Mouse (Mus musculus): ENCODE data around the gene Slc25a5. TPM values are rescaled to one million over a fixed set of nuclear protein-coding genes. Genes with fewer than 3 reads are reported as not detected.

The Slc25a5 gene
- polyA plus RNA-seq, 1 experiment from 2014 or later, result 827 TPM

DNA sequence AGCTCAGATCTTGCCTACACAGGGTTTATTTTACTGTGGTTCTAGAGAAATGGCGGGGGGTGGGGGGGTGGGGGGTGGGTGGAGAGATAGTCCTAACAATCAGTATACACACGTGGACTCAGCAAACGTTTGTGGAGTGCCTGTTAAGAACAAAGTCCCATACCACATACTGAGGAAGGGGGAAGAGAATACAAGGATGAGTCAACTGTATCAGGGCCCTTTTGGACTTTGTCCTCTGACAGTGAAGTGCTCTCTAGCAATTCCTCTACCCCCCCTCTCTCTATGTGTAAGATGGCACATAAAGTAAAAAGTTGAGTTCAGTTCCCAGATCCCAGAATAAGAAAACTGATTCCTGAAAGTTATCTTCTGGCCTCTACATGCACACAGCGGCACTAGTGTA lies 24.1 kb downstream of the Slc25a5 start:
- no peak overlapping the region for H3K27ac ChIP-seq (ENCODE audit: low read depth)
- ATAC-seq (replicated peaks; ENCODE audit: low FRiP score, low TSS enrichment, low read depth), result no peak; the same call in 1 of the 2 replicates
- WGBS, result 56% methylated on average over 4 of the region's 4 CpGs

DNA sequence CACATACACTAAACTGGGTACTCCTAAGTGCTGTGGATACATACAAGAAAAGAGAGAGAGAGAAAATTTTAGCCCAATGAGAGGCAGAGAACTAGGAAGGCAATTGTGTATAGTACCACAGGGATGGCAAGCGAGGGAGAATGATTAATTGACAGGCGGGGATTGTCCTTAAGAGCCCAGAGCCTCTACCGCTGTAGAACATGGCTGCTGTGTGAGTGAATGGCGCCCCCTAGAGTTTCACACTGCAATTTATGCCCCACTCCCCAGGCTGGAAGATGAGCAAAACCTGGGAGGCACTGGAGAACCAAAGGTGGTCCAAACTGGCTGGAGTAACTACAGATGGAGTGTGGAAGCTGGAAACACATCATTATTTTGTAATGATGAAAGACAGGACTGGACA lies 24.8 kb downstream of the Slc25a5 start:
- Histone ChIP-seq H3K36me3 (ENCODE audit: control insufficient read depth, insufficient read depth, low read length) (no peaks in the 10 kb centered on the region), H3K4me1 (replicated peaks; ENCODE audit: control insufficient read depth, insufficient read depth, low read length) (no peaks in the 10 kb centered on the region; the same call in 1 of the 2 replicates), H3K4me2 (ENCODE audit: low read length) (no peak overlapping the region), H3K27ac (ENCODE audit: low read depth) (no peak overlapping the region), H3K4me3 (ENCODE audit: low read depth, low read length) (no peak overlapping the region), H3K9me3 (ENCODE audit: control insufficient read depth, low read length) (no peaks in the 10 kb centered on the region), H3K27me3 (replicated peaks; ENCODE audit: control insufficient read depth, insufficient read depth, low read length) (no peaks in the 10 kb centered on the region), H3K9ac (ENCODE audit: low read length) (no peak overlapping the region)
- WGBS, result 13% methylated on average over 4 of the region's 4 CpGs
- ATAC-seq (replicated peaks; ENCODE audit: low FRiP score, low TSS enrichment, low read depth) (0 out of 2 replicates have a peak, but pooled peaks have one; percentile 56), DNase-seq (ENCODE audit: low spot score) (no peak)

More for the DNA sequence above, 24.1 kb downstream of the Slc25a5 start:
- no peak overlapping the region for H3K4me3 ChIP-seq (ENCODE audit: low read depth, low read length)
- H3K4me1 ChIP-seq (replicated peaks; ENCODE audit: control insufficient read depth, insufficient read depth, low read length), result no peaks in the 10 kb centered on the region; the same call in 1 of the 2 replicates
- no peaks in the 10 kb centered on the region for H3K9me3 ChIP-seq (ENCODE audit: control insufficient read depth, low read length)
- no peak overlapping the region for H3K4me2 ChIP-seq (ENCODE audit: low read length)
- H3K27me3 ChIP-seq (replicated peaks; ENCODE audit: control insufficient read depth, insufficient read depth, low read length), result no peaks in the 10 kb centered on the region
- H3K36me3 ChIP-seq (ENCODE audit: control insufficient read depth, insufficient read depth, low read length), result no peaks in the 10 kb centered on the region
- DNase-seq (ENCODE audit: low spot score), result no peak
- no peak overlapping the region for H3K9ac ChIP-seq (ENCODE audit: low read length)

DNA sequence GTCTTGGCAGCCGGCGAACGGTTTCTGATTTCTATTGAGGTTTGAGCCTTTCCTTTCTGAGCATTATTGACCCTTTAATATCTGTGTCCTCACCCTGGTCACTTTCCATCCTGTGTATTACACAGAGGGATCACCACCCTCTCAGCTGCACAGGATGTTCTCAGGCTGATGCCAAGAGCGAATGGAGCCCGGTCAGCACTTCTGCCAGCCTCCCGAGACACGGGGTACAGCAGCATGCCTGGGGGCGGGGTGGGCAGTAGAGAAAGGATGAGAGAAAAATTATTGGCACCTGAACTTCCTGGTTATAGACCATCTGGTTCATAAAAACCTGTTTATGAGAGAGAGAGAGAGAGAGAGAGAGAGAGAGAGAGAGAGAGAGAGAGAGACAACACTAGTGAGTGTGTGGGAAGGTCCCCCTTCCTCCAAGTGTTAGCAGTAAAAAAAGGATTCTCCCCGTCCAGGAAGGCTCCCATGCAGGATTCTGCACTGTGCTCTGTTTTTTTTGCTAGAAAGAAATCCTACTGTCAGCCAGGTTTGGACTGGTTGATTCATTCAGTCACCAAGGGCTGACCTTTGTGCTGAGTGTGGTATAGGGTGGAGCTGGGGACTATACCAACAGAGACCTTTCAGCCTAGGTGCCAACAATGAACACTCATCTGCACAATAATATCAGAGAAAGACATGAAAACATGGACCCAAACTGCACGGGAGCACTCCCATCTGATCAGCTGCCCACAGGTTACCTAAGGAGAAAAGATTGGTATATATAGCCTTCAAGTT lies 28.7 kb downstream of the Slc25a5 start:
- DNase-seq (ENCODE audit: low spot score), result no peak
- Histone ChIP-seq H3K4me1 (replicated peaks; ENCODE audit: control insufficient read depth, insufficient read depth, low read length) (no peaks in the 10 kb centered on the region), H3K4me3 (ENCODE audit: low read depth, low read length) (no peak overlapping the region), H3K27me3 (replicated peaks; ENCODE audit: control insufficient read depth, insufficient read depth, low read length) (no peaks in the 10 kb centered on the region), H3K36me3 (ENCODE audit: control insufficient read depth, insufficient read depth, low read length) (no peaks in the 10 kb centered on the region), H3K9ac (ENCODE audit: low read length) (no peak overlapping the region), H3K9me3 (ENCODE audit: control insufficient read depth, low read length) (no peaks in the 10 kb centered on the region), H3K4me2 (ENCODE audit: low read length) (no peak overlapping the region), H3K27ac (ENCODE audit: low read depth) (no peak overlapping the region)
- 85% methylated on average over 10 of the region's 10 CpGs for WGBS
- no peak for ATAC-seq (replicated peaks; ENCODE audit: low FRiP score, low TSS enrichment, low read depth)

GRCm38 (mm10) chrX:36825032-36825431 lies 29.6 kb downstream of the Slc25a5 start:
- DNase-seq (ENCODE audit: low spot score) (no peak), ATAC-seq (replicated peaks; ENCODE audit: low FRiP score, low TSS enrichment, low read depth) (no peak)
- Histone ChIP-seq H3K4me1 (replicated peaks; ENCODE audit: control insufficient read depth, insufficient read depth, low read length) (no peaks in the 10 kb centered on the region), H3K27me3 (replicated peaks; ENCODE audit: control insufficient read depth, insufficient read depth, low read length) (no peaks in the 10 kb centered on the region), H3K9me3 (ENCODE audit: control insufficient read depth, low read length) (no peaks in the 10 kb centered on the region), H3K4me3 (ENCODE audit: low read depth, low read length) (no peak overlapping the region), H3K36me3 (ENCODE audit: control insufficient read depth, insufficient read depth, low read length) (no peaks in the 10 kb centered on the region), H3K4me2 (ENCODE audit: low read length) (no peak overlapping the region), H3K27ac (ENCODE audit: low read depth) (no peak overlapping the region), H3K9ac (ENCODE audit: low read length) (no peak overlapping the region)
- 62% methylated on average over 2 of the region's 2 CpGs for WGBS

DNA sequence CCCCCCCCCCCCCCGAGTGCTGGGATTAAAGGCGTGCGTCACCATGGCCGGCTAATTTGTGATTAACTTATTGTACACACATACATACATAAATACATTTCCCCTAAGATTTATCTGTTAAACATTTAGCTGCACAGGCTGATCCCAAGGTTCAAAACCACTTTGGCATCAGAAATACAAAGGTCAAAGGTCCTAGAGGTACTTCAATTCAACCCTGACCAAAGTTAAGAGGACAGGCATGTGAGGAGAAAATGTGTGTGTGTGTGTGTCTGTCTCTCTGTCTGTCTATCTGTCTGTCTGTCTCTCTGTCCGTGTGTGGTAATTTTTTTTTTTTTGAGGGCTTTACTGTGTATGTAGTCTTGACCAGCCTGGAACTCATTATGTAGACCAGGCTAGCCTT lies 31.4 kb downstream of the Slc25a5 start:
- Histone ChIP-seq H3K4me2 (ENCODE audit: low read length) (no peak overlapping the region), H3K4me1 (replicated peaks; ENCODE audit: control insufficient read depth, insufficient read depth, low read length) (no peaks in the 10 kb centered on the region), H3K9ac (ENCODE audit: low read length) (no peak overlapping the region), H3K9me3 (ENCODE audit: control insufficient read depth, low read length) (no peaks in the 10 kb centered on the region), H3K36me3 (ENCODE audit: control insufficient read depth, insufficient read depth, low read length) (no peaks in the 10 kb centered on the region), H3K27me3 (replicated peaks; ENCODE audit: control insufficient read depth, insufficient read depth, low read length) (no peaks in the 10 kb centered on the region), H3K4me3 (ENCODE audit: low read depth, low read length) (no peak overlapping the region), H3K27ac (ENCODE audit: low read depth) (no peak overlapping the region)
- 93% methylated on average over 4 of the region's 5 CpGs for WGBS
- ATAC-seq (replicated peaks; ENCODE audit: low FRiP score, low TSS enrichment, low read depth) (no peak), DNase-seq (ENCODE audit: low spot score) (no peak)

- Histone ChIP-seq H3K9me3 (ENCODE audit: control insufficient read depth, low read length) (no peaks in the 10 kb centered on the region), H3K27ac (ENCODE audit: low read depth) (no peak overlapping the region), H3K4me2 (ENCODE audit: low read length) (no peak overlapping the region), H3K4me1 (replicated peaks; ENCODE audit: control insufficient read depth, insufficient read depth, low read length) (no peaks in the 10 kb centered on the region), H3K36me3 (ENCODE audit: control insufficient read depth, insufficient read depth, low read length) (no peaks in the 10 kb centered on the region), H3K9ac (ENCODE audit: low read length) (no peak overlapping the region), H3K4me3 (ENCODE audit: low read depth, low read length) (no peak overlapping the region), H3K27me3 (replicated peaks; ENCODE audit: control insufficient read depth, insufficient read depth, low read length) (no peaks in the 10 kb centered on the region)
- ATAC-seq (replicated peaks; ENCODE audit: low FRiP score, low TSS enrichment, low read depth) (no peak), DNase-seq (ENCODE audit: low spot score) (no peak)
- 29% methylated on average over 5 of the region's 5 CpGs for WGBS
These were observed 34.8 kb downstream of the Slc25a5 start for GRCm38 (mm10) chrX:36830271-36830670.

DNA sequence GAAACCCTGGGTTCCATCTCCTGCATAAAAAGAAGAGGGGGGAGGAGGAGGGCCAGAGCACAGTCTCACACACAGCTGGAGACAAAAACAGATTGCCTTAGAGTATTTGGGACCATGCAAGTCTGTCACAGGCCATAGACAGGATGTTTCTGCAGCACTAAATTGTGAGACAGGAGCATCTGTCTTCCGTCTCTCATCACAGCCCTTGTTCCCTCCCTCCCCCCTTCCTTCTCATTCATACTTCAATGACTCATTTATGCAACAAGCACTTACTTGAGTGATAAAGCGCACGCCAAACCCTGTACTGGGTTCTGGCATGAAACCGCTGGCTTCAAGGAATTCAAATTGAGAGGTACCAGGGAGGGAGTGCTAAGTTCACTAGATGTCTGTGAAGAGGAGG lies 36.2 kb downstream of the Slc25a5 start:
- H3K9me3 ChIP-seq (ENCODE audit: control insufficient read depth, low read length), result no peaks in the 10 kb centered on the region
- no peak overlapping the region for H3K27ac ChIP-seq (ENCODE audit: low read depth)
- DNase-seq (ENCODE audit: low spot score) (no peak), ATAC-seq (replicated peaks; ENCODE audit: low FRiP score, low TSS enrichment, low read depth) (no peak)
- 52% methylated on average over 4 of the region's 4 CpGs for WGBS
- no peaks in the 10 kb centered on the region for H3K36me3 ChIP-seq (ENCODE audit: control insufficient read depth, insufficient read depth, low read length)
- H3K4me2 ChIP-seq (ENCODE audit: low read length), result no peak overlapping the region
- no peaks in the 10 kb centered on the region for H3K4me1 ChIP-seq (replicated peaks; ENCODE audit: control insufficient read depth, insufficient read depth, low read length)
- no peaks in the 10 kb centered on the region for H3K27me3 ChIP-seq (replicated peaks; ENCODE audit: control insufficient read depth, insufficient read depth, low read length)
- no peak overlapping the region for H3K4me3 ChIP-seq (ENCODE audit: low read depth, low read length)
- H3K9ac ChIP-seq (ENCODE audit: low read length), result no peak overlapping the region

DNA sequence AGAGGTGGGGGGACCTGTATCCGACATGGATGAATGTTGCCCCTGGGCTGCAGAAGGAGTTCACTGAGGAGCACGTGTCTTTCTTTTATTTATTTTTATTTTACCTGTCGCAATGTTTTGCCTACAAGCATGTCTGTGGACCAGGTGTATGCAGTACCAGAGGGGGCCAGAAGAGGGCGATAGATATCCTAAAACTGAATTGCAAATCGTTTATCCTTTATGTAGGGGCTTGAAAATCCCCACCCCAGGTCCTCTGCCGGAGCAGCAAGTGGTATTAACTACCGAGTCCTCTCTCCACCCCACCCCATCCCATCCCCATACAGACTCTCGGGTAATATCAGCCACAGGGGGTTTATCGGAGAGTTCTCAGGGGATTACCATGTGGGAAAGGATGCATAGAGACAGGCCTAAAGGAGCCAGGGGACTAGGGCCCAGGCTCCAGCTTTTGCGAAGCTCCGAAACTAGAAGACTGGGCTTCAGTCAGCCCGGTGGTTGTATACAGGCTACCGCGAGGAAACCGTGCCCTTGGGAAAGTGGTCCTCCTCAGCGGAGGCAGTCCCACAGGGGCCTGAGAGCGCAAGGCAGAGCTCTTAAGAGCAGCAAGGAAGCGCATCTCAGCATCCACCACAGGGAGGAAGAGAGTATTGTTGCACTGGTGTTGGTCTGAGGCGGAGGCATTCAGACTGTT lies 38.1 kb downstream of the Slc25a5 start:
- Histone ChIP-seq H3K4me3 (ENCODE audit: low read depth, low read length) (no peak overlapping the region), H3K27ac (ENCODE audit: low read depth) (no peak overlapping the region), H3K4me1 (replicated peaks; ENCODE audit: control insufficient read depth, insufficient read depth, low read length) (no peaks in the 10 kb centered on the region), H3K27me3 (replicated peaks; ENCODE audit: control insufficient read depth, insufficient read depth, low read length) (no peaks in the 10 kb centered on the region), H3K4me2 (ENCODE audit: low read length) (peak overlapping the region; percentile 37), H3K9ac (ENCODE audit: low read length) (no peak overlapping the region), H3K36me3 (ENCODE audit: control insufficient read depth, insufficient read depth, low read length) (no peaks in the 10 kb centered on the region), H3K9me3 (ENCODE audit: control insufficient read depth, low read length) (no peaks in the 10 kb centered on the region)
- no peak for ATAC-seq (replicated peaks; ENCODE audit: low FRiP score, low TSS enrichment, low read depth)
- 22% methylated on average over 19 of the region's 19 CpGs for WGBS
- peak; percentile 89 for DNase-seq (ENCODE audit: low spot score)

Measured in intestine, embryonic 14.5 days (tissue).